Mouse (Mus musculus) left cerebral cortex, adult 9 months (tissue): ENCODE results near the gene Vipr2.

Experiments
- DNase-seq, 2 experiments: peaks; one replicate each; pipeline ENCODE4 v3.0.0; 2022; ENCODE audit warnings: low spot score in 2 of 2

Vipr2 gene

GRCm38 (mm10) chr12:116077074-116077854 lies at the start of gene Vipr2:
TSS of gene Vipr2 (plus strand) at chr12:116077726.
- DNase-seq = no peak

- DNase-seq = no peak
Measured at GRCm38 (mm10) chr12:116028095-116028494, 49.4 kb upstream of the Vipr2 start.

GRCm38 (mm10) chr12:116035346-116035745 lies 42.2 kb upstream of the Vipr2 start:
- DNase-seq = no peak

GRCm38 (mm10) chr12:116044785-116045184 lies 32.7 kb upstream of the Vipr2 start:
- DNase-seq = no peak

DNA sequence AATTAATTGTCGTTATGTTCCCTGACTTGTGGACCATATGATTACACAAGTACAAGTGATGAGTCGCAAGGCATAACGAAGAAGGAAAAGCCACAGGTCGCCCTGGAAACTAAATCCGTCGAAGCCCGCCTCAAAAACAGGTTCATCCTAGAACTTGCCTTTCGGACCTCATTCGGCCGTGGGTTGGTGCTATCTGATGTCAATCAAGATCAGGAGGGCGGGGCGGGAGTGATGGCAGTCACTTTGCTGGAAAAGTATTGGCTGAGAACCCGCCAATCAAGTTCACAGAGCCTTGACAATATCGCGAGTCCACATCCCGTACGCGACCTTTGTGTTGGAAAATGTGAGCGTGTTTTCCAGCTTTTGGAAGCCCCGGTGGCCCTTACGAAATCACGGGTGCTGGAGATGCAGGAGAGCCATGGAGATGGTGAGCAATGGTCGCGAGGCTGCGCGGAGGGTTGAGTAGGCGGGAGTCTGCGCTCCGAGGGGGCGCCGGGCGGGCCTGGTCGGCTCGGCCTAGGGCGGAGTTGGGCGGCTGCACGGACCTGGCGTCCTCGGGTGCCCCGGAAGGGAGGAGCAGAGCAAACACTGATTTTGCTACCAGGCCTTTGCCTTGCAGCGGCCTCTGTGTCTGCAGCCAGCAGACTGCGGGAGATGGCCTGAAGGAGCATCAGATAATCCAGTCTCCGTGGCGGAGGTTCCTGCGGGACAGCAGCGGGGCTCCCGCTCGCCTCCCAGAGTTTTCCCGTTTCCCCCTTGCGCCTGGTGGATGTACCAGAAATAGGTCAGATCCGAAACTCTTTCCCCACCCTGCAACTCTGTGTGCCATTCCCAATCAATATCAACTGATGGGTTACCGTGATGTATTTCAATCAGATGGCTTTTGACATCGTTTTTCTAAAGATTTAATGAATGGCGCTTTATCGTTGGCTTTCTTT lies 29.8 kb upstream of the Vipr2 start, which contains the start of gene Zfp386:
Gene Zfp386, plus strand, starts transcription at position 285 of the 938 bp plus-strand sequence.
- peak; percentile 92 to 99 for DNase-seq

GRCm38 (mm10) chr12:116048766-116049165 lies 28.8 kb upstream of the Vipr2 start:
- no peak for DNase-seq

DNA sequence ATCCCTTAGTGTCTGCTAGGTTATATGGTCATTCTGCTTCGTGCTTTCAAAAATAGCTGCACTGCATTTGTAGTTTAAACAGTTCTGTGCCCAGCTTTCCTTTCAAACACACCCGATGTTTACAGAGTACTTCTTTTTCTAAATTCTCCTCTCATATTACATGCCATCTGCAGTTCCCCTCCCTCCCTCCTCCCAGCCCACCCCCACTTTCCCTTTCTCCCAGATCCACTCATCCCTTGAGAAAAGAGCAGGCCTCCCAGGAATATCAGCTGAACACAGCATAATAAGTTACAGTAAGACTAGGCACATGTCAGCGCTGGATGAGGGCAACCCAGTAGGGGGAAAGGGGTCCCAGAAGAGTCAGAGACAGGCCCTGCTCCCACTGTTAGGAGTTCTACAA lies 28.3 kb upstream of the Vipr2 start:
- no peak for DNase-seq

- no peak for DNase-seq
Measured at GRCm38 (mm10) chr12:116049701-116050100, 27.8 kb upstream of the Vipr2 start.

GRCm38 (mm10) chr12:116054342-116054741 lies 23.2 kb upstream of the Vipr2 start:
- no peak for DNase-seq

- no peak for DNase-seq
Measured at GRCm38 (mm10) chr12:116056112-116056511, 21.4 kb upstream of the Vipr2 start.

- DNase-seq = no peak
Measured at GRCm38 (mm10) chr12:116061561-116062193, 15.8 kb upstream of the Vipr2 start.

- no peak for DNase-seq
Measured at GRCm38 (mm10) chr12:116062194-116062583, 15.3 kb upstream of the Vipr2 start.

GRCm38 (mm10) chr12:116063020-116063419 lies 14.5 kb upstream of the Vipr2 start:
- no peak for DNase-seq

DNA sequence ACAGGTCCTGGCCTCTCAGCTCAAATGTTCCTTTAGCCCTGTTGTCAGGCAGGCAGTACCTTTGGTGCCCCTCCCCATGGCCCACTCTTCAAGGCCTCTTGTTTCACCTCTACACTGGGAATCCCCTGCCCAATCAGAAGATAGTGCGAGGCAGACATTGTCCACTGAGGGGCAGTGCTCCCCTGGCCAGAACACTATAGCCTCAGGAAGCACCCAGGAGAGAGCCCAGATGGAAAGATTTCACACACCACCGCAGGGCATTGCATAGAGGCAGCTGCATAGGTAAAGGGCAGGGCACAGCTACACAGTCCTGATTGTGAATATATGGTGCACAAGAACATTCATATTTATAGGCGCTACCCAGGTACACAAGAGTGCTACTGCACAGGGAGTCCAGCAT lies 6.5 kb upstream of the Vipr2 start:
- DNase-seq = peak in 1 of 2 experiments; percentile 34

DNA sequence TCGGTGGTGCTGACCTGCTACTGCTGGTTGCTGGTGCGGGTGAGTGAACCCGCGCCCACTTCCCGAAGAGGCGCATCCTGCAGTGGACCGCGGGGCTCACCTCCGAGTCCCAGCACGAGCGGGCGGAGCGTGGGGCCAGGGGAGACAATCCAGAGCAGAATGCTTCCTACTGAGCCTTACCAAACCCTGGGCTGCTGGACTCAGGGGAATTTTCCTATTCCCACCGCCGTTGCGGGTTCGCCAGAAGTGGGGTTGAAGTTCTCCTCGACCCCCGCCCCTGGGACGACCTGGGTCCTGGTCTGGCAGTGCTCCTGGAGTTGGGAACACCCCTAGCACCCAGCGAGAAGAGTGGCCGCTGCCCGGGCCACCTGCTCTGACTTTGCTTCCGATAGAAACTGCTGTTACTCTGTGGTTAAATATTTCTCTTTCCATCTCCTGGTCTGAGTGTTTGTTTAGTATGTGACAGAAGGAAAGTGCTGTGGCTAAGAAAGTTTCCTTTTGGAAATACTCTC lies 385 bp downstream of the Vipr2 start:
- no peak for DNase-seq

DNA sequence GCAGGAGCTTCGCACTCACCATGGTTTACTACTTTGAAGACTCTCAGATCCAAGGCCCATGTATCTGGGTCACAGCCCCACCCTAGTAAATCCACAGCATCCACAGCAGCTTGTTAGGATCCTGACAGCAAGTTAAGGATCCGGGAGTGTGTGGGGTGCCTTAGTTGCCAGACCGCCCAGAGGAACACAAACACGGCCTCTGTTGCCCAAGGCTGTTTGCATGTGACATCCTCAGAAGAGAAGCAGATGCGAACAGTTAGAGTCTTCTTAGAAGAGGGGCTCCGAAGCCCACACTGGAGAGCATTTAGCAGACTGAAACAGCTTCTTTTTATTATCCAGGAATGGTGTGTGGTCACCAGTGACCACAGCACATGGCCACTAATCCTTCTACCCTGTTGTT lies 5.6 kb downstream of the Vipr2 start:
- no peak for DNase-seq

GRCm38 (mm10) chr12:116084294-116084693 lies 6.8 kb downstream of the Vipr2 start:
- no peak for DNase-seq

GRCm38 (mm10) chr12:116086951-116087600 lies 9.6 kb downstream of the Vipr2 start:
- DNase-seq = no peak

DNA sequence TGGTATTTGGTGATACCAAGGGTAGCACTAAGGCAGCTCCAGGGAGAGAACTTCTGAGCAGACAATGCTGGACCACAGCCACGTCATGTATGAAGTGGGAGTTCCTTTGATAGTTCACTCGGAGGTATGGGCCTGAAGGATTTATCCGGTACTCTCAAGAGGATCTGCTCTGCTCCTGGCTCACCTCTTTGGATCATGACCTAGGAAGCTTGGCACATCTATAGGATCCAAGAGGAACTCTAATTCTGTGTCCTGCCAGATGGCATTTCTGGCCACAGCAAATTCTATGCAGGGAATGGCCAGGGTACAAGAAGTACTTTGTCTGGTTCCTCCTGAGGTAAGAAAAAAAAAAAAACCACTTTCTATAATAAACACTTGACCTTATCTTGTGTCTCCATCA lies 12.3 kb downstream of the Vipr2 start:
- no peak for DNase-seq

GRCm38 (mm10) chr12:116094765-116095555 lies 17.4 kb downstream of the Vipr2 start:
- no peak for DNase-seq
